Mouse (Mus musculus): ENCODE measurements at regions not wholly inside any gene's neighbourhood (a gene's known extent, or its start where the extent isn't known, plus 50 kb on each side); places are given as distances from the start of the nearest gene placed in this dataset.
"Not testable (repeated sequence)": the region's sequence is repeated elsewhere in the genome, so short reads cannot be mapped to it uniquely, and the experiment has no call there.

GRCm38 (mm10) chr12:20802027-20802426 is 188.2 kb upstream of the Asap2 start:
- not testable (repeated sequence) for DNase-seq

GRCm38 (mm10) chr12:20805466-20805865 is 184.8 kb upstream of the Asap2 start:
- not testable (repeated sequence) for DNase-seq

GRCm38 (mm10) chr12:20806681-20807080 is 183.6 kb upstream of the Asap2 start:
- no peak for DNase-seq

- not testable (repeated sequence) for DNase-seq
Measured at GRCm38 (mm10) chr12:20813836-20814235, 176.4 kb upstream of the Asap2 start.

GRCm38 (mm10) chr12:20815121-20815520 is 175.1 kb upstream of the Asap2 start:
- not testable (repeated sequence) for DNase-seq

GRCm38 (mm10) chr12:20815599-20815998 is 174.7 kb upstream of the Asap2 start:
- peak; percentile 48 for DNase-seq

- not testable (repeated sequence) for DNase-seq
Measured at GRCm38 (mm10) chr12:20843661-20844320, 146.5 kb upstream of the Asap2 start.

GRCm38 (mm10) chr12:20844873-20845272 is 145.4 kb upstream of the Asap2 start:
- peak; percentile 2 for DNase-seq

GRCm38 (mm10) chr12:20845297-20845696 is 145.0 kb upstream of the Asap2 start:
- no peak for DNase-seq

- not testable (repeated sequence) for DNase-seq
Measured at GRCm38 (mm10) chr12:20884104-20884503, 106.2 kb upstream of the Asap2 start.

- peak; percentile 80 for DNase-seq
Measured at GRCm38 (mm10) chr12:20920653-20921397, 69.4 kb upstream of the Asap2 start.

GRCm38 (mm10) chr12:20921398-20922023 is 68.7 kb upstream of the Asap2 start:
- not testable (repeated sequence) for DNase-seq

- peak; percentile 55 for DNase-seq
Measured at GRCm38 (mm10) chr12:20928966-20929365, 61.3 kb upstream of the Asap2 start.

Measured in kidney, postnatal 14 days (tissue).